In the genomic region with DNA sequence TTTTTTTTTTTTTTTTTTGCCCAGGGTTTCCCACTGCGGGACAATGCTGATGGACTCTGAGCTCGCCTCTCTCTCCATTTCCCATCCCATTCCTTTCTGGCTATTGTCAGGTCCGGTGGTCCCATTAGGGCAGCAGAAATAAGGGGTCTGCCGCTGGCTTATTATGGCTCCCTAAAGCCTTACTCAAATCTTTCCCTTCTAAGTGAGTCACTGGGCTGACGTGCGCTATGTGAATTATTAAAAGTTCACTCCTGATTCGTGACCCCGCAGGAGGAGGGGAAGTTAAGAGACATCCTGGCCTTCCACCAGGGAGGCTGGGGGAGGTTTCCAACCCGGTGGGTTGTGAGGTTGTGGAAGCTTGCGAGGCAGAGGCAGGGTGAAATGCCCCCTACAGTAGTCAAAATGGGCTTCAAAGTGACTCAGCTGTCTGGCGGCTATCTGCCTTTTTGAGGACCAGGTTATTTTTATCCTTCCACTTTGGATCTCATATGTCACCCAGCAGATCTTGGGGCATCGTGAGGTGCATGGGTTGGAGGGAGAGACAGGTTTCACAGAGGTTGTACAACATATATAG, we compare ENCODE assay signal across 8 mouse cellular contexts. TPM values are rescaled to one million over a fixed set of nuclear protein-coding genes. Genes with fewer than 3 reads are reported as not detected.
DNase-seq lines count a peak whose midpoint lies in the region; ATAC-seq and TF ChIP-seq lines count a peak whose summit lies in the region.

No protein-coding gene starts in this region.

- peak overlapping the region; percentile 87; the same call in 1 of the 2 replicates for H3K9ac ChIP-seq in forebrain, embryonic 12.5 days
- H3K9ac ChIP-seq in midbrain, embryonic 12.5 days (replicated peaks), result peak overlapping the region; percentile 83

- no peak for TF ChIP-seq CTCF in E14TG2a.4 (conservative IDR thresholded peaks at IDR 0.05; ENCODE audit: low read length)

- WGBS in forebrain, embryonic 12.5 days, result 7% methylated on average over 12 of the region's 12 CpGs
- WGBS in midbrain, embryonic 12.5 days, result 6% methylated on average over 12 of the region's 12 CpGs

- peaks cover 35% of the 10 kb centered on the region for H3K4me1 ChIP-seq in E14TG2a.4 (replicated peaks; ENCODE audit: low read depth, low read length)
- peaks cover 17% of the 10 kb centered on the region for H3K4me1 ChIP-seq in forebrain, embryonic 12.5 days
- peaks cover 5% of the 10 kb centered on the region; the same call in 1 of the 2 replicates for H3K4me1 ChIP-seq in midbrain, embryonic 12.5 days

- no peaks in the 10 kb centered on the region for H3K36me3 ChIP-seq in E14TG2a.4 (ENCODE audit: insufficient read depth, low read length)
- H3K36me3 ChIP-seq in forebrain, embryonic 12.5 days (replicated peaks), result no peaks in the 10 kb centered on the region
- H3K36me3 ChIP-seq in midbrain, embryonic 12.5 days, result no peaks in the 10 kb centered on the region

- H3K4me3 ChIP-seq in E14TG2a.4 (replicated peaks; ENCODE audit: low read length), result peak overlapping the region; percentile 93
- peak overlapping the region; percentile 83 for H3K4me3 ChIP-seq in forebrain, embryonic 12.5 days (replicated peaks)
- H3K4me3 ChIP-seq in midbrain, embryonic 12.5 days, result peak overlapping the region; percentile 82

- no peaks in the 10 kb centered on the region for H3K9me3 ChIP-seq in E14TG2a.4 (ENCODE audit: low read length)
- no peaks in the 10 kb centered on the region for H3K9me3 ChIP-seq in forebrain, embryonic 12.5 days
- H3K9me3 ChIP-seq in midbrain, embryonic 12.5 days, result no peaks in the 10 kb centered on the region

- peak overlapping the region; percentile 85 for H3K4me2 ChIP-seq in forebrain, embryonic 12.5 days
- peak overlapping the region; percentile 74 for H3K4me2 ChIP-seq in midbrain, embryonic 12.5 days (replicated peaks)

- no peak overlapping the region for H3K27ac ChIP-seq in forebrain, embryonic 12.5 days
- H3K27ac ChIP-seq in midbrain, embryonic 12.5 days (replicated peaks), result no peak overlapping the region

- DNase-seq in ZHBTc4 (ENCODE audit: low read depth, low spot score), result peak; percentile 17
- DNase-seq in heart, postnatal 25 days (ENCODE audit: low spot score), result peak; percentile 13
- no peak for DNase-seq in thymus, adult 18-20 months
- DNase-seq in urinary bladder, postnatal 10 days (ENCODE audit: low spot score), result no peak
- DNase-seq in kidney, postnatal 36 days, result no peak

- peaks cover 11% of the 10 kb centered on the region for H3K27me3 ChIP-seq in E14TG2a.4 (ENCODE audit: insufficient read depth, low read length)
- no peaks in the 10 kb centered on the region for H3K27me3 ChIP-seq in forebrain, embryonic 12.5 days
- H3K27me3 ChIP-seq in midbrain, embryonic 12.5 days, result no peaks in the 10 kb centered on the region

- intact Hi-C loops in heart, postnatal 25 days (cut with DNase I), result loop anchor here (5.0 kb wide), 1 partner anchor 66 kb away; no protein-coding TSS in a partner anchor

- peak; percentile 24; the same call in 1 of the 2 replicates for ATAC-seq in forebrain, embryonic 12.5 days (ENCODE audit: low FRiP score)
- ATAC-seq in midbrain, embryonic 12.5 days (ENCODE audit: low FRiP score, low read depth), result peak; percentile 10; the same call in 1 of the 2 replicates

RNA-seq across cellular contexts. Expression of gene Usp13, which starts 1.1 kb away (rescaled TPM):
- polyA plus RNA-seq in forebrain, embryonic 12.5 days (2016; fragmentation: Nextera tagmentation; extraction: Ambion mirVana), result 5.1 and 6.3 TPM in 2 replicates
- 100 to 1,000 TPM; 194 to 199 TPM for total RNA-seq in heart, postnatal 25 days (2021)
- polyA plus RNA-seq in midbrain, embryonic 12.5 days (2016; fragmentation: Nextera tagmentation; extraction: Ambion mirVana), result 6.2 and 6.8 TPM in 2 replicates

Comparison
In these comparisons a context has a peak if more than half of its experiments do, and no peak if none do; other contexts are left out.
1. DNase-seq: peak in ZHBTc4 (single experiment) and heart, postnatal 25 days (single experiment); none in thymus, adult 18-20 months (0 of 2), urinary bladder, postnatal 10 days (single experiment) and kidney, postnatal 36 days (0 of 2).
2. Peak in every context shown above with its lines, with median percentiles within 50 percentile points of each other: H3K4me3 ChIP-seq.